Mouse (Mus musculus): ENCODE measurements at regions not wholly inside any gene's neighbourhood (a gene's known extent, or its start where the extent isn't known, plus 50 kb on each side); places are given as distances from the start of the nearest gene placed in this dataset.
"Not testable (repeated sequence)": the region's sequence is repeated elsewhere in the genome, so short reads cannot be mapped to it uniquely, and the experiment has no call there.

DNA sequence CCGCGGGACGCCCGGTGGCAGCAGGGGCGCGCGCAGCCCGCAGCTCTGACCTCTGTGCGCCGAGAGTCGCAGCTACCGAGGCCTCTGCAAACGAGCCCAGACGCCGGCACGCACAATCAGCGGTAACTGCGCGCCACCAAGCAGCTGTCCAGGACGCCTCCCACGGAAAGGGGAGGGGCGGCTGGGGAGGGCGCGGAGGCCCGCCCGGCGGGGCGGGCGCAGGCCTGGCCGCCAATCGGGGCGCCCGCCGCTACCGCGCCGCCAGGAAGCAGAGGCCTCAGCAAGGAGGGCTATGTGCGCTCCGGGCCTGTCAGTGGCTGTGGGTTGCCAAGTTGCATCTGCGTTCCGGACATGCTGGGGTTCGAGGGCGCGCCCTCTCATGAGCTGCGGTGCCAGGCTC is 613.3 kb upstream of the Ywhaq start:
- Histone ChIP-seq H3K4me2 (peak overlapping the region; percentile 49), H3K9ac (replicated peaks) (0 out of 2 replicates have a peak overlapping the region, but pooled peaks have one; percentile 34), H3K4me3 (replicated peaks) (peak overlapping the region; percentile 39)
- H3K4me1 ChIP-seq (replicated peaks); H3K9me3 ChIP-seq; H3K27ac ChIP-seq; H3K27me3 ChIP-seq; ATAC-seq (ENCODE audit: insufficient number of reproducible peaks, insufficient read depth, low FRiP score, low TSS enrichment, low read depth); H3K36me3 ChIP-seq: not testable (repeated sequence)
- WGBS: 6% methylated on average over 35 of the region's 45 CpGs

DNA sequence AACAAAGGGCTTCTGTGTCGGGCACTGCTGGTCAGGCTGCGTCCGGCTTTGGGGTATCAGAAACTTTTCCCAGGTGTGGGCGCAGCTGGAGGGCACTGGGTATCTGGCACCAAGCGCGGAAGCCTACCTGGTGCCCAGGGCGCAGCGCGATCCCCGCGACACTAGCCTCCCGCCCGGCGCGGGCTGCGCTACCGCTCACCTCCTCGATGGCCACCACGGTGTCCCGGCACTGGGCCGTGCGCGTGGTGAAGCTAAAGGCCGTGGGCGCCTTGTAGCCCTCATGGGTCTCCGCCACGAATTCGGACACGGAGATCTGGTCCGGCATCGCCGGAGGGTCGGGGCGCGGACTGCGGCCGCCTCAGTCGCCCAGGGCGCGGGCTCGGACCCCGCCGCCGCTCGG is 612.8 kb upstream of the Ywhaq start:
- not testable (repeated sequence) for H3K9me3 ChIP-seq; H3K27me3 ChIP-seq; ATAC-seq (ENCODE audit: insufficient number of reproducible peaks, insufficient read depth, low FRiP score, low TSS enrichment, low read depth); H3K4me1 ChIP-seq (replicated peaks); H3K36me3 ChIP-seq; H3K27ac ChIP-seq
- WGBS: 6% methylated on average over 38 of the region's 45 CpGs
- Histone ChIP-seq H3K4me3 (replicated peaks) (peak overlapping the region; percentile 39), H3K9ac (replicated peaks) (peak overlapping the region; percentile 34; the same call in 1 of the 2 replicates), H3K4me2 (peak overlapping the region; percentile 49)

Data from limb, embryonic 12.5 days (tissue).